Mouse (Mus musculus): ENCODE results near the gene Dclk1.

- TF ChIP-seq CTCF (IDR thresholded peaks at IDR 0.05; ENCODE audit: low read depth, low read length) (no peak), GATA1 (IDR thresholded peaks at IDR 0.05; ENCODE audit: borderline replicate concordance, low read length) (no peak), TAL1 (conservative IDR thresholded peaks at IDR 0.05; ENCODE audit: low read depth, low read length) (no peak), GATA2 (IDR thresholded peaks at IDR 0.05; ENCODE audit: borderline replicate concordance, low read depth, low read length) (no peak), POLR2AphosphoS5 (IDR thresholded peaks at IDR 0.05; ENCODE audit: insufficient replicate concordance, low read depth, low read length) (no peak)
These were observed 105.8 kb downstream of the Dclk1 start for GRCm38 (mm10) chr3:55348026-55348390.
